Mouse (Mus musculus) lung, postnatal 0 days (tissue): ENCODE results near the gene Ttyh2. TPM values are rescaled to one million over a fixed set of nuclear protein-coding genes. Genes with fewer than 3 reads are reported as not detected.

Source experiments
- ATAC-seq: fragments of 200-750 bp; cut with Nextera tagmentation; 2 replicates; pipeline ENCODE4 v1.8.0; 2017; ENCODE audit warnings: moderate library complexity
- DNase-seq: peaks from one replicate; pipeline ENCODE4 v3.0.0-alpha.2; 2016; ENCODE audit warnings: low spot score
- H3K27ac ChIP-seq: fragments of 300-500 bp; sonication (generic); 2 replicates; pipeline ENCODE4 v1.5.1; 2014; ENCODE audit warnings: antibody characterized with exemption, mild to moderate bottlenecking, low read length, mixed read lengths
- H3K27me3 ChIP-seq: fragments of 300-500 bp; sonication (generic); replicated peaks from 2 replicates; pipeline ENCODE4 v1.6.1; 2014; ENCODE audit warnings: low read length, mixed read lengths; ENCODE audit not compliant: insufficient read depth
- H3K36me3 ChIP-seq: fragments of 300-500 bp; sonication (generic); 2 replicates; pipeline ENCODE4 v1.6.1; 2014; ENCODE audit warnings: low read length, mixed read lengths; ENCODE audit not compliant: insufficient read depth
- H3K4me1 ChIP-seq: fragments of 300-500 bp; sonication (generic); 2 replicates; pipeline ENCODE4 v1.6.1; 2014; ENCODE audit warnings: antibody characterized with exemption, low read depth, low read length, mixed read lengths; ENCODE audit not compliant: insufficient read depth
- H3K4me2 ChIP-seq: fragments of 300-500 bp; sonication (generic); replicated peaks from 2 replicates; pipeline ENCODE4 v1.6.1; 2014; ENCODE audit warnings: low read depth, mild to moderate bottlenecking, low read length, moderate library complexity, mixed read lengths
- H3K4me3 ChIP-seq: fragments of 300-500 bp; sonication (generic); 2 replicates; pipeline ENCODE4 v1.5.1; 2014; ENCODE audit warnings: low read depth, low read length
- H3K9ac ChIP-seq: fragments of 300-500 bp; sonication (generic); replicated peaks from 2 replicates; pipeline ENCODE4 v1.6.1; 2014; ENCODE audit warnings: low read depth, mild to moderate bottlenecking
- H3K9me3 ChIP-seq: fragments of 300-500 bp; sonication (generic); 2 replicates; pipeline ENCODE4 v1.6.1; 2016; ENCODE audit warnings: low read length, mixed read lengths
- CTCF ChIP-seq: IDR thresholded peaks from 2 replicates; pipeline ENCODE4 v1.5.1; 2016; ENCODE audit warnings: antibody characterized with exemption, mild to moderate bottlenecking
- EP300 ChIP-seq: IDR thresholded peaks from 2 replicates; pipeline ENCODE4 v1.6.1; 2016; ENCODE audit warnings: antibody characterized with exemption, mild to moderate bottlenecking, control low read depth
- WGBS: fragments of 180-500 bp; shearing (Covaris S2); extraction: QIAGEN DNeasy Blood & Tissue Kit; methylation state at CpG from one replicate; pipeline ENCODE4 v1.1.7; 2014; 5-methylcytosine and 5-hydroxymethylcytosine counted together
- polyA plus RNA-seq: library from polyadenylated mRNA; unstranded; fragments of >200 nt; fragmentation: Nextera tagmentation; extraction: Ambion mirVana; gene quantifications from 2 replicates; pipeline ENCODE4 v1.2.1, GENCODE M21; 2015

Gene Ttyh2
- polyA plus RNA-seq, 1 experiment from 2014 or later = 22.3 TPM

GRCm38 (mm10) chr11:114675826-114676401 lies 683 bp downstream of the Ttyh2 start:
- DNase-seq (peak; percentile 39), ATAC-seq (peak; percentile 16)
- H3K9me3 ChIP-seq = no peaks in the 10 kb centered on the region
- H3K4me3 ChIP-seq = peak overlapping the region; percentile 55
- H3K4me2 ChIP-seq = peak overlapping the region; percentile 99
- TF ChIP-seq EP300 = no peak
- no peak for TF ChIP-seq CTCF
- H3K27me3 ChIP-seq = no peaks in the 10 kb centered on the region
- peaks cover 21% of the 10 kb centered on the region; the same call in 1 of the 2 replicates for H3K36me3 ChIP-seq
- peak overlapping the region; percentile 43 for H3K27ac ChIP-seq
- H3K9ac ChIP-seq = peak overlapping the region; percentile 66
- WGBS = 5% methylated on average over 25 of the region's 27 CpGs
- peaks cover 10% of the 10 kb centered on the region; the same call in 1 of the 2 replicates for H3K4me1 ChIP-seq

- ATAC-seq (no peak), DNase-seq (no peak)
- H3K4me1 ChIP-seq = peaks cover 10% of the 10 kb centered on the region; the same call in 1 of the 2 replicates
- peak overlapping the region; percentile 55 for H3K4me3 ChIP-seq
- H3K36me3 ChIP-seq = peaks cover 17% of the 10 kb centered on the region; the same call in 1 of the 2 replicates
- WGBS = 14% methylated on average over 14 of the region's 14 CpGs
- H3K27ac ChIP-seq = peak overlapping the region; percentile 43
- H3K27me3 ChIP-seq = no peaks in the 10 kb centered on the region
- TF ChIP-seq EP300 (no peak), CTCF (no peak)
- H3K9me3 ChIP-seq = no peaks in the 10 kb centered on the region
- H3K9ac ChIP-seq = peak overlapping the region; percentile 66; the same call in 1 of the 2 replicates
- H3K4me2 ChIP-seq = peak overlapping the region; percentile 99
Observed at GRCm38 (mm10) chr11:114676431-114676830, 1.2 kb downstream of the Ttyh2 start.

GRCm38 (mm10) chr11:114676896-114677530 lies 1.8 kb downstream of the Ttyh2 start:
- Histone ChIP-seq H3K9me3 (no peaks in the 10 kb centered on the region), H3K27me3 (no peaks in the 10 kb centered on the region), H3K36me3 (peaks cover 17% of the 10 kb centered on the region; the same call in 1 of the 2 replicates), H3K4me3 (no peak overlapping the region), H3K4me1 (peaks cover 10% of the 10 kb centered on the region; the same call in 1 of the 2 replicates), H3K9ac (no peak overlapping the region), H3K27ac (no peak overlapping the region), H3K4me2 (peak overlapping the region; percentile 99)
- DNase-seq (no peak), ATAC-seq (no peak)
- TF ChIP-seq CTCF (no peak), EP300 (no peak)
- WGBS = 55% methylated on average over 8 of the region's 9 CpGs

- H3K4me2 ChIP-seq = no peak overlapping the region
- H3K9me3 ChIP-seq = no peaks in the 10 kb centered on the region
- no peaks in the 10 kb centered on the region for H3K27me3 ChIP-seq
- H3K27ac ChIP-seq = peak overlapping the region; percentile 51
- DNase-seq = peak; percentile 39
- ATAC-seq = 0 out of 2 replicates have a peak, but pooled peaks have one; percentile 17
- H3K9ac ChIP-seq = no peak overlapping the region; the same call in 1 of the 2 replicates
- whole genome bisulfite sequencing = 30% methylated on average over 8 of the region's 8 CpGs
- H3K4me3 ChIP-seq = no peak overlapping the region
- no peaks in the 10 kb centered on the region for H3K36me3 ChIP-seq
- no peak for TF ChIP-seq EP300
- TF ChIP-seq CTCF = no peak
- peaks cover 10% of the 10 kb centered on the region; the same call in 1 of the 2 replicates for H3K4me1 ChIP-seq
Observed at GRCm38 (mm10) chr11:114679582-114679981, 4.4 kb downstream of the Ttyh2 start.

GRCm38 (mm10) chr11:114680291-114680690 lies 5.1 kb downstream of the Ttyh2 start:
- Histone ChIP-seq H3K27ac (no peak overlapping the region), H3K9ac (no peak overlapping the region), H3K27me3 (no peaks in the 10 kb centered on the region), H3K4me3 (no peak overlapping the region), H3K9me3 (no peaks in the 10 kb centered on the region), H3K4me2 (no peak overlapping the region), H3K36me3 (no peaks in the 10 kb centered on the region), H3K4me1 (peaks cover 10% of the 10 kb centered on the region; the same call in 1 of the 2 replicates)
- DNase-seq = no peak
- ATAC-seq = 0 out of 2 replicates have a peak, but pooled peaks have one; percentile 7
- WGBS = 44% methylated on average over 10 of the region's 10 CpGs
- TF ChIP-seq CTCF (no peak), EP300 (no peak)

GRCm38 (mm10) chr11:114681054-114681453 lies 5.8 kb downstream of the Ttyh2 start:
- no peak overlapping the region for H3K4me3 ChIP-seq
- TF ChIP-seq EP300 (no peak), CTCF (no peak)
- no peak for DNase-seq
- WGBS = 69% methylated on average over 5 of the region's 5 CpGs
- no peak overlapping the region for H3K4me2 ChIP-seq
- H3K4me1 ChIP-seq = peaks cover 8% of the 10 kb centered on the region; the same call in 1 of the 2 replicates
- no peaks in the 10 kb centered on the region for H3K9me3 ChIP-seq
- H3K9ac ChIP-seq = no peak overlapping the region
- H3K36me3 ChIP-seq = no peaks in the 10 kb centered on the region
- no peaks in the 10 kb centered on the region for H3K27me3 ChIP-seq
- no peak overlapping the region for H3K27ac ChIP-seq
- ATAC-seq = no peak
